Comparison of ENCODE assay signal across 10 mouse cellular contexts in the genomic region with DNA sequence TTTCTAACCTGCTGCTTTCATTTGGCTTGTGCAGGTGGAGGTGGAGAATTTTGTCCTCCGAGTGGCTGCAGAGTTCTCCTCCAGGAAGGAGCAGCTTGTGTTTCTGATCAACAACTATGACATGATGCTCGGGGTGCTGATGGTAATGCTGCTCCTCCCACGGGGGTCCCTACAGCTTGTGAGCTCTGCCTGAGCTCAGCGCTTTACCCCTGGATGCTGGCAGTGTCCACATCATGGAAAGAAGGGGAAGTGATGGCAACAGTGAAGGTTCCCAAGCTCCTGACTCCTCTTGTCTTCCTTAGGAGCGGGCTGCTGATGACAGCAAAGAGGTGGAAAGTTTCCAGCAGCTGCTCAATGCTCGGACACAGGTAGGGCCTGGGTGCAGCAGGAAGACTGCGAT.
"Had no signal": no experiment of that assay in that cellular context is flagged by ENCODE, and none has a peak within 500 bp of the region (broad histone marks: within the 10 kb centered on the region; RNA-seq: fewer than 3 reads in every experiment).

No protein-coding gene starts in this region.

- DNase-seq: gastrocnemius, postnatal 14 days; gastrocnemius, postnatal 36 days; heart, adult 18-20 months; heart, postnatal 10 days; kidney, adult 11 months; kidney, adult 2 months; kidney, adult 9 months; kidney, postnatal 14 days; kidney, postnatal 36 days; left cerebral cortex, postnatal 4 days had no signal
